Mouse (Mus musculus) E14TG2a.4 (cell line): ENCODE results near the gene Rbm25.

Source experiments
- CTCF ChIP-seq: conservative IDR thresholded peaks from 2 replicates; pipeline ENCODE4 v1.5.1; 2014; ENCODE audit warnings: low read length
- NANOG ChIP-seq: IDR thresholded peaks from 2 replicates; pipeline ENCODE4 v1.6.1; 2014; ENCODE audit warnings: borderline replicate concordance, low read length, mixed read lengths

GRCm38 (mm10) chr12:83632680-83633025 lies 1.6 kb downstream of the Rbm25 start:
- TF ChIP-seq CTCF (no peak), NANOG (no peak)
